Mouse (Mus musculus): Measurements from ENCODE around the gene Ireb2. TPM values are rescaled to one million over a fixed set of nuclear protein-coding genes. Genes with fewer than 3 reads are reported as not detected.
A peak's percentile ranks its signal among the peaks of the same experiment; 100 is the strongest.
"Not testable (repeated sequence)": the region's sequence is repeated elsewhere in the genome, so short reads cannot be mapped to it uniquely, and the experiment has no call there.

The Ireb2 gene
- total RNA-seq, 2 experiments from 2014 or later = 47.3 to 48.2 TPM

DNA sequence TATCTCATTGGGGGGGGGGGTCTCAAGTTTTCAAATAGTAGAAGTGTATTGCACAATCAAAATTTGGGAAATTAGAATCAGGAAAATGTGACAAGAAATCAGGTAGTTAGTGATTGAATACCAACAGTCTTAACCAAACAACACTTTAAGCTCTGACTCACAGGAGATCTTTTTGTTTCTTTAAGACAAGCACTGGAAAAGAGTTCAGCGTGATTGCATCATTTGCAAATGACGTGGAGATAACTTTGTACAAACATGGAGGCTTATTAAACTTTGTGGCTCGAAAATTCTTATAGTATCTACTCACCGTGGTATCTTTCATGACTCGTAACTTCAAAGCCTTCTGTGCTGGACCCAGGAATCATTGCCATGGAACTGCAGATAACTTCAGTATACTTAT, 45.9 kb downstream of the Ireb2 start:
- DNase-seq = no peak

DNA sequence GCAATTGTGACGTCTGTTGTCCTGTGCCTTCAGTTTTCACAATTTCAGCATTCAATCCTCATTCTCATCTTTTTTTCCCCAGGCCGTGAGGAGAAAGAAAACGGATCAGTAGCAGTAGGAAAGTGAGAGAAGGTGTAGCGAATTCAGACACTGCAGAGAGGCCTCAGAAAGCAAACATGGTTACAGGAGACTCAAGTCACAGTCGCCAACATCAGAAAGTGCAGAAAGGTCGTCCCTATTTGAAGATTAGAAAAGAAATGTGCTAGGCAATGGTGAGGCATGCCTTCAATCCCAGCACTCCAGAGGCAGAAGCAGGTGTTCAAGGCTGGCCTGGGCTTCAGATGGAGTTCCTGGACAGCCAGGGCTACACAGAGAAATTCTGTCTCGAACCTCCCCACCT, 52.0 kb downstream of the Ireb2 start:
- no peak for DNase-seq

DNA sequence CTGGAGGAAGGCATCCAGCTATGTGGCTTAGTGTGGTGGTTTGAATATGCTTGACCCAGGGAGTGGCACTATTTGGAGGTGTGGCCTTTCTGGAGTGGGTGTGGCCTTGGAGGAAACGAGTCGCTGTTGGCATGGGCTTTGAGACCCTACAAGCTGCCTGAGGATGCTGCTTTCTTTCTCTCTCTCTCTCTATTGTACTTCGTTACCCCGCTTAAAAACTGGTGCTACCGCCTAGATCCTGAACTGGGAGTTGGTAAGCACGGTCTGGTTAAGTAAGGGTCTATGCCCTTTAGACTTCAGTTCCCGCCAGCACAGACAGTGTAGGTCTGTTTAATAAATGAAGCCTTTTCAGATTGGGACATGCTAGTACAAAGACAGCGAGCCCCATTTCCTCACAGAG, 52.8 kb downstream of the Ireb2 start:
- no peak for DNase-seq

DNA sequence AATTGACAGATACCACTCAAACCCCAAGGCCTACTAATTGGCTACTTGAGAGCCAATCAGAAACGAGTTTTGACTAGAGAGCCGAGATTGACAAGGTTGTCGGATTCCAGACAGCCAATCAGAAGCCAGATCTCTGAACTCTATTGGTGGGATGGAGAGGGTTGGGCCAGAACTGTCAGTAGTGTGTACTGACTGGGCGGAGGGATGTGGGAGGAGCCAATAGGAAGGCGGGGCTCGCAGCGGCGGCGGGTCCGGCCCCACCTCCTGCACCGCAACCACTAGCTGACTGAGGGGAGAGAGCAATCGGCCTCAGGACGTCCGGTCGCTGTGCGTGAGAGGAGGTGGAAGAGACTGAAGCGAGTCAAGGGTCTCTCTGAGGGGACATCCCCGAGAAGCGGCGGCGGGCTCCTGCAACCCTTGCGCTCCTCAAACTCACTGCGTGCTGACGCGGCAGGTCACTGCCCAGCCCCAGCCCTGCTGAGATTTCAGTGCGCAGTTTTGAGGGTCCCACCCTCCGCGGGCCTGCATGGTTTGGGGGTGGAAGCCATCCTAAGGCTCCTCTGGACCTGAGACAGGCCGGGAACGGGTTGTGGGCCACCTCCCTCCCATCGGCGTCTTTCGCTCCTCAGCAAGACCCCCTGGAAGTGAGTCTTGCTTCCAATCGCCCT, 53.6 kb downstream of the Ireb2 start, which contains the start of gene Hykk:
Gene Hykk, plus strand, starts transcription at position 274 of the 668 bp plus-strand sequence.
- DNase-seq = peak; percentile 90

GRCm38 (mm10) chr9:54918191-54918590, 54.6 kb downstream of the Ireb2 start:
- no peak for DNase-seq

DNA sequence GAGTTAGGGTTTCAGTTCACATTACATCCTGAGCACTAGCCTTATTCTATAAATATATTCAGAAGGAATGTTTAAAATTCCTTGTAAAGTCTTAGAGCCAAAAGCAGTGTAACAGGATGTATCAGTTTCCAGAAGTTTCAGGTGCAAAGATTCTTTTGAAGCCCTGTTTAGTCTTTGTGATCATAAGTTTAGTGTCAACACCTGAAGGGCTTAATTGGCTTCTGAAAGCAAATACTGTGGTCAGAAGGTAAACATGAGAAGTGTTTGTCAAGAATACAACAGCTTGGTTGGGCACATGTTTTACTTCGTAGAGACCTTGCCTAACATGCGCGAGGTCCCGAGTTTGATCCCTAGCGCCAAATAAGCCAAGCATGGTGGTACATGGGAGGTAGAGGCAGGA, 55.2 kb downstream of the Ireb2 start:
- no peak for DNase-seq

DNA sequence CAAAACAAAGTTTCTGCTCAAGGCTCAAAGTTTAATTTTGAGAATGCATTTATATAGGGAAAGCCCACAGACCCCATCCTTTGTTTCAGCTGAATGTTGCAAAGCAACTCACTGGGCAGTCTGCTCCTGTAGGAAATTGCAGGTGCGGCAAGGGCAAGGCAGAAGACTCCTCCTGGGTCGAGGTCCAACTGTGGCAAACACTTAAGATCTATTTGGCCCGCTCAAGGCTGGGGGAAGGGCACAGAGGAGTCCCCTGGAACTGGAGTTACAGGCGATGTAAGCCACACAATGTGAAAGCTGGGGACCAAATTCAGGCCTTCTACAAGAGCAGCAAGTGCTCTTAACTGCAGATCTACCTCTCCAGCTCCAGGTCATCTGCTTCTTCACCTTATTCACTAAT, 56.4 kb downstream of the Ireb2 start:
- no peak for DNase-seq

DNA sequence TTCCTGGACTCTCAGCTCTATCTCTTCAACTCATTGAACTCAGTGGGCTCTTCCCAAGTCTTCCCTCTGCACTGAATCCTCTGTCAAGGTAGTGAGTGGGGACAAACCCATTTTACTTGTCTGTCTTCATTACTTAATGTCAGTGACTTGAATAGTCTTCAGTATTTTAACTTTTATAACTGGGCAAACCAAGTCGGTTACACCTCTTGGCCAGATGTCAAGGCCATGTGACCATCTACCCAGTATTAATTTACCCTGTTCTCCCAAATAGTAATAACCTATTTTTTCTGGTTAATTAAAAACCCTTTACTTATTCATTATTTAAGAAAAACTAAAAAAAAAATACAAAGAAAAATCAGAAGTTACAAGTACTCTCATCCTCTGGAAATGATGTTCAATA, 67.2 kb downstream of the Ireb2 start:
- DNase-seq = no peak

DNA sequence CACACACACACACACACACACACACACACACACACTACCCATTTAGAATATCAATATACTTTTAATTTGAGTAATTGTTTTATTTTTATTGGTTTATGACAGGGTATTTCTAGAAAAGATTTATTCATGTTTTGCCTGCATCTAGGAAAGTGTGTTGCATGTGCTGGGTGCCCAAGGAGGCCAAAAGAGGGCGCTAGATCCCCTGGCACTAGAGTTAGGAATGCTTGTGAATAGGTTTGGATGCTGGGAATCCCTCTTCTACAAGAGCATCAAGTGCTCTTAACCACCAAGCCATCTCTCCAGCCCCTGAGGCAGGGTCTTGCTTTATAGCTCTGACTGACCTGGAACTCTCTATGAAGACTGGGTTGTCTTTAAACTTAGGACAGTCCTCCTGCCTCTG, 68.2 kb downstream of the Ireb2 start:
- no peak for DNase-seq

- DNase-seq = no peak
Measured at GRCm38 (mm10) chr9:54932379-54932778, 68.8 kb downstream of the Ireb2 start.

DNA sequence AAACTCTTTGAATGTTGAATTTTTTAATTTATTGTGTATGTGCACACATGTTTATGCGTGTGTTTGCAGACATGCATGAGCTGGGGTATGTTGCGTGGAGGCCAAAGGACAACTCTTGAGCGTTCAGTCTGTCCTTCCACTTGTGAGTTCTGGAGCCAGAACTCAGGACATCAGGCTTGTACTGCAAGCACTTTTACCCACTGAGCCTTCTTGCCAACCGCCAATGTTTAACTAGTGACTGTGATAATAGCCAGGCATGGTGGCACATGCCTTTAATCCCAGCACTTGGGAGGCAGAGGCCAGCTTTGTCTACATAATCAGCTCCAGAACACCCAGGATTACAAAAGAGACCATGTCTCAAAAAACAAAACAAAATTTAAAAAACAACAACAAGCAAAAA, 78.5 kb downstream of the Ireb2 start:
- no peak for DNase-seq

DNA sequence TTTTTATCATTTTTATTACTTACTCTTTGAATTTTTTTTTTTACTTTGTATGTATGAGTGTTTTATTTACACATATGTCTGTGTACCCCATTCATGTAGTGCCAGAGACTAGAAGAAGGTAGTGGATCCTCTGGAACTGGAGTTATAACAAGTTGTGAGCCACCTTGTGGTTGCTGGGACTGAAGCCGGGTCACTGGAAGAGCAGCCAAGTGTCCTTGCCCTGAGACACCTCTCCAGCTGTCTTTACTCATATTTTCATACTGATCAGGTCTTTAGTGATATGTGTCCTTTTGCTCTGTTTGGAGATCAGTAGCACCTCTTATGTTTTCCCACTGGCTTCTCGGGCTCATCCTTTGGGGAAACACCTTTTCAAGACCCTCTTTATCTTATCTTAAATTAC, 80.9 kb downstream of the Ireb2 start:
- DNase-seq = no peak

GRCm38 (mm10) chr9:54946256-54946655, 82.7 kb downstream of the Ireb2 start:
- DNase-seq = no peak

- no peak for DNase-seq
Measured at GRCm38 (mm10) chr9:54949465-54949864, 85.9 kb downstream of the Ireb2 start.

DNA sequence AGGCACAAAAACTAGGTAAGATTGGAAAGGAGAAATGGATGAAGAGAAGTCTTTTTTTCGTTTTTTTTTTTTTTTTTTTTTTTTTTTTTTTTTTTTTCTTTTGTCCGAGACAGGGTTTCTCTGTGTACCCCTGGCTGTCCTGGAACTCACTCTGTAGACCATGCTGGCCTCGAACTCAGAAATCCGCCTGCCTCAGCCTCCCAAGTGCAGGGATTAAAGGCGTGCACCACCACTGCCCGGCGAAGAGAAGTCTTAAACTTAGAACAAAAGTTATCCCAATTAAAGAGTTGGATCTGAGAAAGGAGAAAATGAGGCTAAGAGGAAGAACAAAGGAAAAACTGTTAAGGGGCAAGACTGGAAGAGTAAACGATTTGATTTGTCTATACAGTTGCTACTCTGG, 86.6 kb downstream of the Ireb2 start:
- DNase-seq = not testable (repeated sequence)

DNA sequence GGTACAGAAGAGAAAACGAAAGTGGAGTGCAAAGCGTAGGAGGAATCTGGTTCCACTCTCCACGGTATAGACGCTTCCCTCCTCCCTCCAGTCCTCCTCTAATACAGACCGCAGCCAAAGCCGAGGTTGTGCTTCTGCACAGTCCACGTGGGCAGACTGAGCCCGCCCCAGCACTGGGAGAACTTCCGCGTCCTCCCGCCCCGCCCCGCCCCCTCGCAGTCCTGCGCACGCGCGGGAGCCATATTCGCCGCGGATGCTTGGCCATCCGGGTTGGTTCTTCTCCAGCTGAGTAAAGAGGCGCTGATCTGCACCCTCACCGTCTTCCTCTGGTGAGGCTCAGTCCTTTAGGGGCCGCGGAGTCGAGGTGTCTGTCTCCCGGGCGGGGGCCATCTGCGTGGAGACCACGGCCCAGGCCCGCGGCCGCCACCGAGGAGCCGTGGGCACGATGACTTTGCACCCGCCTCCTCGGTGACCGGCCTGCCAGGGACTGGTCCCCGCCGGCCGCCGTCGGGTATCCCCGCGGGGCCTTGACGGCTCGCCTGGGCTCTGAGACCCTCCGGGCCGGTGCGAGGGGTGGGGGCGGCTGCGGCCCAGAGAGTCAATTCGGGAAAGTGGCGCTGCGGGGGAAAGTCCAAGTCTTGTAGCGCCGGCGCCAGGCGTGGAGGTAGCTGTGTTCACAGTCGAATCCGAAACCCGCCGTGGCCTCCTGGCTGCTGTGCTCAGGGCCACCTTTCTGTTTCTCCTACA, 87.2 kb downstream of the Ireb2 start, which contains the start of the genes Psma4 and AY074887:
Gene Psma4, plus strand, starts transcription at position 216 of the 747 bp plus-strand sequence.
Gene AY074887, minus strand, starts transcription at position 424 of the 747 bp plus-strand sequence.
- DNase-seq = peak; percentile 95

DNA sequence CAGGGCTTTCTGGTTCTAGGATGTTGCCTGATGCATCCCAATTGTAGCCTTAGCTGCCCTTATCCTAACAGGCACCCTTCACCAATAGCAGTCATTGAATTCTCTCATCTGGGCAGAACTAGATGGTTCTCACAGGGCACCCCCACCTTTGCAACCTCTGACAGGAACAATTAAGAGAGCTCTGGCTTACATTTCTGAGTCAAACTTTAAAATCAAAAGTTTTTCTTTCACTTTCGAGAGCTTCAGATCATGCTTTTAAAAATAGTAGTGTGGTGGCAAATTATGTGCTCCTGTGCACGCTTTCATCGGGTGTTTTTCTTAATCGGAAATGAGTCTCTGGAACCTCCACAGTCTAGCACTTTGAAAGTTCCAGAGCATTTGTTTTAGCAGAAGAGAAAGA, 97.5 kb downstream of the Ireb2 start:
- no peak for DNase-seq

Other genes starting within 250 kb of the Ireb2 start
- gene Acsbg1, start 201.9 kb upstream of the Ireb2 start, total RNA-seq (2021) = under 1 TPM in 1 of 2 experiments, not detected in 1; 0.09 TPM
- 10 to 100 TPM; 40.7 to 43.7 TPM for gene Dnaja4, start 164.9 kb upstream of the Ireb2 start, total RNA-seq (2021)
- gene Wdr61, start 129.3 kb upstream of the Ireb2 start, total RNA-seq (2021) = 10 to 100 TPM; 47.1 to 49.9 TPM
- gene Crabp1, start 99.0 kb upstream of the Ireb2 start, total RNA-seq (2021) = under 1 TPM in 1 of 2 experiments, not detected in 1; 0.45 TPM
- gene Hykk, start 53.5 kb downstream of the Ireb2 start, total RNA-seq (2021) = 1 to 10 TPM; 1.9 to 2.2 TPM
- 100 to 1,000 TPM; 158 to 161 TPM for gene Psma4, start 87.0 kb downstream of the Ireb2 start, total RNA-seq (2021)
- gene AY074887, start 87.2 kb downstream of the Ireb2 start, total RNA-seq (2021) = not detected
- not detected for gene Chrna5, start 117.1 kb downstream of the Ireb2 start, total RNA-seq (2021)
- gene Chrna3, start 162.8 kb downstream of the Ireb2 start, total RNA-seq (2021) = under 1 TPM; 0.07 to 0.12 TPM
- under 1 TPM in 1 of 2 experiments, not detected in 1; 0.09 TPM for gene Chrnb4, start 185.0 kb downstream of the Ireb2 start, total RNA-seq (2021)

Measured in heart, postnatal 4 days (tissue).